Mouse (Mus musculus): ENCODE results near the gene Prok2.

Gene Prok2

DNA sequence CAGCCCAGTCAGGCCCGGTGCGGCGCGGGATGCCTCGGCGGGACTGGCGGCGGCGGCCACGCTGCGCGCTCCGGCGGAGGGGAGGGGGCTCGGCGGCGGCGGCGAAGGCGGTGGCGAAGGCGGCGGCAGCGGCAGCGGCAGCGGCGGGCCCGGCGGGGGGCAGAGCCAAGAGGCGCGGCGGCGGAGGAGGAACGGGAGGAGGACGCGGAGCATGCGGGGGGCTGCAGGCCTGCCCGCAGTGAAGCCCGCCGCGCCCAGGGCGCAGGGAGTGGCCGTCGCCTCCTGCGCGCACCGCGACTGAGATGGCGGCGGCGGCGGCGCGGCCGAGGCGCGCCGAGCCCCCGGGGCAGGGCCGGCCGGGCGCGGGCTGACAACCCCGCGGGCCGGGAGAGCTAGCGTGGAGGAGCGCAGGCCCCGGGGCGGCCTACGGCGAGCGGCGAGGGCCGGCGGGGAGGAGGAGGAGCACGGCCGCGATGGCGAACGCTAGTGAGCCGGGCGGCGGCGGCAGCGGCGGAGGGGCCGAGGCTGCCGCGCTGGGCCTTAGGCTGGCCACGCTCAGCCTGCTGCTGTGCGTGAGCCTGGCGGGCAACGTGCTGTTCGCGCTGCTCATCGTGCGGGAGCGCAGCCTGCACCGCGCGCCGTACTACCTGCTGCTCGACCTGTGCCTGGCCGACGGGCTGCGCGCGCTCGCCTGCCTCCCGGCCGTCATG is 33.8 kb downstream of the Prok2 start, which contains the start of gene Gpr27:
Gene Gpr27 (plus strand): TSS at position 474 of the 710 bp plus-strand sequence.
- DNase-seq (ENCODE audit: low read depth) = no peak

DNA sequence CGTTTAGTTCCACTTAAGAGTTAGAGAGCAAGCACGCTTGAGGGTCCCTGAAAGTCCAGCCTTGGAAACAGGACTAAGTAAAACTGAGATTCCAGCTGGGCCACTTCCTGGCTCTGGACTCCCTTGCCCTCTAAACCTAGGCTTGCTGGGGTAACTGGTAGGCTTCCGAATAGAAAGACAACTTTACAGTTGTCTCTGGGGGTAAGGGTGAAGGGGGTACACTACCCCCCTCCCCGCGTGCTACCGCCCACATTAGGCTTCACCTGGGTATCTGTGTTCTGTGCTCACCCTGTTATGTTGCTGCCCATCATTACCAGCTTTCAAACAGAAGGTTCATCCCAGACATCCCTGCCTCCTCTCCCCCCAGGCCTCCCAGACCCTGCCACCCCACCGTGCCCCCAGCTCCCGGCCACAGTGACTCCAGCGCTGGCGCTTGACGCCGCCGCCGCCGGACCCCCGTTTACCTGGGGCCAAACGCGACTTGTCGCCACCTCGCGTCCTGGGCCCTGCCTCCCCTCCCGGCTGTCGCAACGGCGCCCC is 34.5 kb downstream of the Prok2 start:
- no peak for DNase-seq (ENCODE audit: low read depth)

DNA sequence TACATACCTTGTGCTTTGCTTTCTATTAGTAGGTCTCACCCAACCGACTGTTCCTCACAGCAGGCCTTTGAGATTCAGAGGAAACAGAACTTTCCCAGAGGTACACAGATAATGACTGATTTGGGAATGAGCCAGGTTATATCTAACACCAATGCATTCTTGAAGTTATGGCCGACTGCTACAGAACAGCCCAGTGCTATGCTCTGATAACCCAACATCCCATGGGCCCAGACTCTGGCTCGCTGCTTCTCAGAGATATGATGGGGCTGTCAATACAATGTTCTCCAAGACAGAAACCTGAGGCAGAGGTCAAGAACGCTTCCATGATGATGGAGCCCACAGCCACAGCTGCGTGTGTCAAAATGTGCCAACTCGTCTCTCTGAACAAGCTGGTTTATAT is 37.7 kb downstream of the Prok2 start:
- DNase-seq (ENCODE audit: low read depth) = no peak

DNA sequence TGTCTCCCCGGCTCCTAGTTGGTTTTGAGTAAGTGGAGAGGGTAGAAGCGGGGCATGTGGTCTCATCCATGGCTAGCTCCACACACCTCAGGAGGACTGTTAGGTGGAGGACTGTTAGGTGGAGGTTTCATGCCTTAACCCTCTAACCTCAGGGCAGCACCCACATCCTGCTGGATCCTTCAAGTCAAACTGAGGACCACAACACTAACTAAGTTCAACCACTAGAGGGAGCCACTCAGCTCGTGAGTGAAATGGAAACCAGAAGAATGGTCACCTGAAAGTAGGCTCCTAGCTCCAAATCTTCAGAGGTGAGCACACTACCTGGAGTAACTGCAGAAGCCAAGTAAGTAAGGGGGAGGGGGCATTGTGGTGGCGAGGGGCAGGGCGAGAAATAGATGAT is 41.3 kb downstream of the Prok2 start:
- peak; percentile 19 for DNase-seq (ENCODE audit: low read depth)

DNA sequence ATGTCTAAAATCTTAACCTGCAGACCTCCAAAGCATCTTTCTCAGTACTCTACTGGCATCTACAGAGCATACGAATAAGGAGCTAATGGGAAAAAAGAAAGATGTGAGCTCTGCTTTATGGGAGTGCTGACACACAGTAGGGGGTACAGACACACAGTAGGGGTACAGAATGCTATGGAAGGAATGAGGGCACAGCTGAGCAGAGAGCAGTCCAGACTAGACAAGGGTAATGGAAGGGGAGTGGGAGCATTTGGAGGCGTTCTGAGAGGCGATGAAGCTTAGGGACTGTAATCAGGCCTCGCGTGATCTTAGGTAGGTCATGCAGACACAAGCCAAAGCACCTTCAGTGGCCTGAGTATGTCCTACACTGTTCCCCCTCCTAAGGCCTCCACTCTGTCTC is 42.2 kb downstream of the Prok2 start:
- DNase-seq (ENCODE audit: low read depth) = no peak

DNA sequence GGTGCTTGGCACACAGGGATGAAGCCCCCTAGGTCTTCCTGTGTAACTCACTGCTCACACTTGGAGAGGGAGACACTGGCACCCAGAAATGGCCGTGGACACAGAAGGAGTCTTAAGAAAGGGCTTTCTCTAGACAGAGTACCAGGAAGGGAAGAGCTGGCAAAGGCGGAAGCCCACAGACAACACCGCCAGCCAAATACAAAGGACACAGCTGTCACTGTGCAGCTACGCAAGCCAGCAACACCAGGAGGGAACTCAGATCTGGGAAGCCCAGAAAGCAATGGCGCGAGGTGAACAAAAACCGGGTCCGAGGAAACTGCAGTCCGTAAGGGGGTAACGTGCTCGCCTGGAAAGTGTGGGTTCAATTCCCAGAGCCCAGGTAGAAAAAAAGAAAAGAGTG is 48.1 kb downstream of the Prok2 start:
- no peak for DNase-seq (ENCODE audit: low read depth)

DNA sequence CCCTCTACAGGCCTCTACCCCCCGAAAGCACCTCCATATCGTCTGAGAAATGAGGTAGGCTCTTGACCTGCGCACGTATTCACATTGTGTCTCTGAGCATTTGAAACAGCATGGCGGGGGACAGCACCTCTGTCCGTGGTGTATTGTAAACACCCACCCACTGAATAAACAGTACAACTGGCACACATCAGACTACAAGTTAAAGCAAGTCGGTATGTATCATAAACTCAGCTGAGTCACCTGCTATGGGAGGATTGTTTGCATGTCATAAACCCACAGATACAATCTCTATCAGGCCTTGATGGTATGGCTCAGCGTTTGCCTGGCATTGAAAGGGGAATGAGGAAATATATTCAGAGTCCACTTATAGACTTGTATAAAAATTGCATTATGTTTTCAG is 48.9 kb downstream of the Prok2 start:
- no peak for DNase-seq (ENCODE audit: low read depth)

DNA sequence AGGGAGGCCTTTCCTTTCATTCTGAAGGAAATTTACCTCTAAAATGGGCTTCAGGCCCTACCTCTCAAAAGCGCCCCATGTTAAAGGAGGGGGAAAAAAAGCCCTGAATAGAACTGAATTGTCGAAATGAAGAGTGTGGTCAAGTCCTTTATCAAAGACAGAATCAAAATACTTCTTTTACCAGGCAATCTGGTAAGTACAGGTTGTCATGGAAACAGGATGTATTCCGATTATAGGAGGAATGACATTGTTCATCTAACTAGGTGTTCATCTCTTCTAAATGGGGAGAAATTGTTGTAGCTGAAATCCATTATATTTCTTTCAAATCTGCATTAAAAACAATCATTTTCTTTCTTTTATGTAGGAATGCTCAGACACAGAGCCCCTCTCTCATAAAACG is 51.7 kb downstream of the Prok2 start:
- DNase-seq (ENCODE audit: low read depth) = no peak

DNA sequence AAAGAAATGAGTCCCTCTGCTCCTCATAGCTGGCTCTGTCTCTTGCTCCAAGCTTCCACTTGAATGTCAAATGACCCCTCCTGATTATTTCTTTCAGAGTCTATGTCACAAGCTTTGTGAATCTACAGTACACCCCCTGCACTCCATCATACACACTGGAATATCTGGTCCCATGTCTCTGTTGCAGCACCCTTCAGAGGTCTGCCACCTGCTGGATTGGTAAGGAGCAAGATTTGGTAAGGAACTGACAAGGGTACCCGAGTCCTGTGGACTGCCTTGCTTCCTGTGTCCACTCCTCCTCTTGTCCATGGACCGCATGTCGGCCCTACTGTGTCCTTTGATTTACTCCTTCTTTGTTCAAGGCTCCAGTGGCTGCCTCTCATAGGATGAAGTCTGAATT is 54.4 kb downstream of the Prok2 start:
- no peak for DNase-seq (ENCODE audit: low read depth)

DNA sequence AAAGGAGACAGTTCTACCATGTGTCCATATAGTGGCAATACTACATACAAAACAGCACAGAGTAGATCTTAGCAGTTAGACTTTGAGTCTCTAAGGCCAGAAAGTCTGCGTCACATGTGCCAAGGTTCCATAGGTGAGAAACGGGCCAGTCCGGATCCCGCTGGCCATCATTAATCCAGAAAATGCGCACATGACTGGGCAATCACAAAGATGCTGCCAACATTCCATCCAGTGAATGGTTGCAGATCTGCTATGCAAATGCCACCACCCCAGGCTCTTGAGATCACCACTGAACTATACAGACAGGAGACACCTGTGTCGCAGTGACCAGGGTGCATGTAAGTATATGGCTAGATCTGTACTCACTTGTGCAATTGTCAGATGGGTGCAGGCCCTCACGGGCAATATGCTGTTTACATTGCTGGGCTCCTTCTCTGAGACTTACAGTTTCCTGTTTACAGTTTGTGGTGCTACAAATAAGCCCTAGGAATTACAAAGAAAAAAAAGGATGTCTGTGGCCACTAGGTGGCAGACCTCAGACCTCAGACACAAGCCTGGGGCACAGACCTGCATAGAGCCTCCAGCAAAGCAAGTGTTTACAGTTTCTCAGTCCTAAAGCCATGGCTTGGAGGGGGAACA is 55.6 kb downstream of the Prok2 start:
- DNase-seq (ENCODE audit: low read depth) = no peak

DNA sequence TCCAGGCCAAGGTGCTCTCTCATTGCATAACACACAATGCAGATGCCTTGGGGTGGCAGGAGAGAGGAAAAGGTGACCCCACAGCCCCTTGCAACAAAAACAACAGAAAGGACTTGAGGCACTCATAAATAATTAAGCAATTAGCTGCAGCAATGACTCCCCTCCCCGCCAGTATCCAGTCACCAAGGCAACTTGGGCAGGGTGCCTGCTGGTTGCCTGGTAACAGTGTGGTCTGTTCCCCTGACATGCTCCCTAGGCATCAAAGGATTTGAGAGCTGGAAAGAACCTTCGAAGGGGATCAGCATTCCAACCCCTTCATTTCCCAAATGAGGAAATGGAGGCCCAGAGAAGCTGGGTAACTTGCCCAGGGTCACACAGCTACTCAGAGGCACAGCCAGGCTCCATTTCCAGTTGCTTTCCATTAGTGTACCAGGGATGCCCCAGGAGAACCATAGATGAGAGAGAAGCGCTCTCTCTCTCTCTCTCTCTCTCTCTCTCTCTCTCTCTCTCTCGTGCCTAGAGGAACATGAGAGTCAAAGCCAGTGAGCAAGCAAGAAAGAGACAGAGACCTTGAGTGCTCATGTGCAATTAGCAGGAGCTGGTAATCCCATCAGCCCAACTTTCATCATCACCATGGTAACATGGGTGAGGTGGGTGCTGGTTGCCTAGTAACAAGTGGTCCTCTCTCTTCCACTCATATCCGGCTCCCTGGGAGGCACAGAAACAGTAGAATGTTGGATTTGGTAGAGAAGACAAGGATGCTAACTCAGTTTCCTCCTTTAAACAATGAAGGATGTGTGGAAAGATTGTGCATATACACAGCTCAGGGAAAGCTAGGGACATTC is 56.5 kb downstream of the Prok2 start:
- no peak for DNase-seq (ENCODE audit: low read depth)

DNA sequence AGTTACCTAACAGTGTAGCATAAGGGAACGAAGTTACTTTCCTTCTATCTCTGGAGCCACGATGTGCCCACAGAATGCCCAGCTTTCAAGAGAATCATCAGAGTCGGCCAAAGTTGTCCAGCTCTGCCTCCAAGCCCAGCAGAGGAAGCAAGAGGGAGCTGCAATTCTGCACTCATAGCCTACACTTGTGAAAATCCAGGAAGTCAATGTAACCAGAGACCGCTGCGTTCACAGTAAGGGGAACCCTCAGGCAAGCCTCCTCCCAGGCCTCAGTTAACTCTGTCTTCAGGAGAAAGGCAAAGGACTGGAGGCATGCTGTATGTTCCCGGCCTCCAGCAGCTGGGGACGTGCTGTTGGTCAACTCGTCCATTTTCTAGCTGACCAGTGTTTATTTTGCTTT is 58.9 kb downstream of the Prok2 start:
- no peak for DNase-seq (ENCODE audit: low read depth)

DNA sequence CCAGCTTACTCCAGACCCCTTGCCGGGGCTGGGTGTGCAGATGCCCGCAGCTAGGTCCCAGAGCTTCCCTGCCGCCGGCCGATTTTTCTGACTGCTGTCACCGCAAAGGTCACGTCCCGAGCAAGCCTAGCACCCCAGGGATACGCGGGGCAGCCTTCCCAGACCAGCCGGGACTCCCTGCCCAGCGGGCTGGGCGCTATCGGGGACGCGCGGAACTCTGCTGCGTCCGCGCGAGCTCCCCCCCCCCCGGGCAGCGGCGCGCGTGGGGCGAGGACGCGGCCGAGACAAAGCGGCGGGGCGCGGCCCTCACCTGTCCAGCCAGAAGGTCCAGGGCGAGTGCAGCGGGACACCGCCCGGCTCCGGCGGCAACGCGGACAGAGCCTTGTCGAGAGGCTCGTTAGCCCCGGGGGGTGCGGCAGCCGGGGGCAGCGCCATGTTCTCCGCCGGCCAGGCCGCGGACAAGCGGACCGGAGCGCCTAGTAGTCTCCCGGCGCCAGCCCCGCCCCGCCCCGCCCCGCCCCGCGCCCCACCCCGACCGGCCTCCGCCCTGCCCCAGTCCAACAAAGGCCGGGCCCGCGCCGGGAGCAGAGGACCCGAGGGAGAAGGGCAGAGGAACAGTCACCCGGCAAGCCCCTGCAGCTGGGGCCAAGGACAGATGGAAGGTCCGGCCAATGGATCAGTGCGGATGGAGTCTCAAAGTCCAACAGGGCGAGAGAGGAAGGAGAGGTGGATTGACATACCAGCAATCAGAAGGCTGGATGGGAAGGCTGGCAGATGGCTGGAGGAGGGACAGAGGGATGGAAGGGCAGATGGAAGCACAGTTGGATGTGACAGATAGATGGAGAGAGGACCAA is 59.6 kb downstream of the Prok2 start, which contains the start of the genes Eif4e3 and Gm20696:
Gene Eif4e3 (minus strand): TSS at position 454 of the 854 bp plus-strand sequence.
Gene Gm20696 (minus strand): TSS at position 480 of the 854 bp plus-strand sequence.
- DNase-seq (ENCODE audit: low read depth) = no peak

DNA sequence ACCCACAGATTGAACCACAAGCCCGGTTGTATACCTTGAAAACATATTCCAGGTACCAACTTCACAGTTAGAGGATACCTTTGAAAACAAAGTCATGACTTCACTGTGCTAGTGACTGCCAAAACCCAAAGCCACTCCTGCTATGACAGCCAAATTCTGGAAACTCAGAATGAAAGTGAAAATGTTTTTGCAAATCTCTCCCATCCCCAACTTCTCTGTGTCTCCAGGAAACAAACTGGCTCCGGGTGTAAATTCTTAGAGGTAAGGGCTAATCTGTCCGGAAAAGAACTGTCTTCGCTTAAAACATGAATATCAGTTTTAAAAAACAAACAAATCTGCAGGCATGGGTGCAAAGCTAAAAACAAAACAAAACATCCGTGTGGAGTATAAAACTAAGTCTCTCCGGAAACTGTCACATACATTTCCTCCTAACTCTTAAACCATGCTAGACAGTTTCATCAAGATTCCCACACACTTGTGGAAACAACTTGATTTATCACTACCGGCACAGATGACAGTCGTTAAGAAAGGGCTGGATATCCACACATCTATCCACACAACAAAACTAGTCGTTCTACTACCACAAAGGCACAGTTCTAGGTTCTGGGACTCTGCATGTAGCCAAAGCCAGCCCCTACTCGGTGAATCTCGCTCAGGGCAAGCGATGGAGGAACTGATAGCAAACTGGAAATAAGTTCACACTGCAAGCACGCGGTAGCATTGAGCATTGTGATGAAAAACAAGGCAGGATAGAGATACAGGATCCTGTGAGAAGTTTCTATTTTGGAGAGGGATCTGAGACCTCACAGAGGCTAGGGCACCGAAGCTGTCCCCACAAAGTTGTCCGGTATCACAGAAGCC is 60.5 kb downstream of the Prok2 start:
- no peak for DNase-seq (ENCODE audit: low read depth)

DNA sequence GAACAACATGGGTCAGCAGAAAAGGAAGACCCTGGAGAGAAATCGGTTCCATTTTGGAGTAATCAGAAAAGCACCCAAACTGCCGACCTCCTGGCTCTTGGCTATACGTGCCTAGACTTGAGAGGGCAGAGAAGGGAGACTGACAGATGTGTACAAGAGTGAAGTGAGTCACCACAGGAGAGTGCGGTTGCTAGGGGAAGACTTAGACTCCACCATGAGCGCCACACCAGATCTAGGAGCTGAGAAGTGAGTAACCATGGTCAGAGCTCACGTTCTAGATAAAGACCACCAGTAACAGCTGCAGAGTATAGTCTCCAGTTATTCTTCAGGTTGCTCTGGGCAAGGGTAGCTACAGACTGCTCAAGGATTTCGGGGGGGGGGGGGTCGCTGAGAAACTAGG is 63.0 kb downstream of the Prok2 start:
- no peak for DNase-seq (ENCODE audit: low read depth)
